Mouse (Mus musculus) ovary, postnatal 14 days (tissue): ENCODE data around the gene 4933425L06Rik.

Source experiments
- DNase-seq: peaks from one replicate; pipeline ENCODE4 v3.0.0; 2022; ENCODE audit warnings: low spot score

The 4933425L06Rik gene

DNA sequence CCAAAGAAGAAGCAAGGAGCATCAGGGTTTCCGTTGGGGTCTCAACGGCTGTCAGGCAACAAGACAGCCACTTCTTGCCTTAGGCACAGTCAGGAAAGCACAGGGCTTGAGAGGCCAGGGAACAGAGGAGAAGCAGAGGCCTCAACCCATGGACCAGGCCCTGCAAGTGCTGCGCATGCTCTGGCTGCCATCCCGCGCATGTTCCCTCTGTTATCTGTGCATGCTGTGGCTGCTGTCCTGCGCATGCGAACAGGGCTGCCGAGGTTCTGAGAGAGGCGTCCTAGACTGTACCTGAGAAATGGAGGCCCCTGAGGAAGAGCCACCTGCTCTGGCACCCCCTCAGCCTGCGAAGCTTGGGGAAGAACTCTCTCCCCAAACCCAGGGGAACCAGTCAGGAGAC is at the start of gene 4933425L06Rik:
Gene 4933425L06Rik, plus strand, starts transcription at position 261 of the 400 bp plus-strand sequence.
- no peak for DNase-seq

DNA sequence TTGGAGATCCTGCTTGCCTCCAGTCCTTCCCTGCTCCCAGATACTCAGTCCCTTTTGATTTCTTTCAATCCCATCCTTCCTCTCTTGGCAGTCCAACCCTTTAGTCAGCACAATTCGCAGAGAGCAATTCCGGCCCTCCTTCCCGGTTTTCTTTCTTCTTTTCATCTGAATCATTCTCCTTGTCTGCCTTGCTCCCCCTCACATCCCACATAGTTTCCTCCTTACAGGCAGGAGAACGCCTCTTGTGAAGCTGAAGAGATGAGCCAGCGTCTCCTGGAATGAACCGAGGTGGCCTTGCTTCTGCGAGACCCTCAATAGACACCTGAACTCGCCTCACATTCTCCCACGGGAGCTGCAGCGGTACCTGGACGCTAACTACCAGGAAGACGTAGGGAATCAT is 44.1 kb upstream of the 4933425L06Rik start:
- no peak for DNase-seq

DNA sequence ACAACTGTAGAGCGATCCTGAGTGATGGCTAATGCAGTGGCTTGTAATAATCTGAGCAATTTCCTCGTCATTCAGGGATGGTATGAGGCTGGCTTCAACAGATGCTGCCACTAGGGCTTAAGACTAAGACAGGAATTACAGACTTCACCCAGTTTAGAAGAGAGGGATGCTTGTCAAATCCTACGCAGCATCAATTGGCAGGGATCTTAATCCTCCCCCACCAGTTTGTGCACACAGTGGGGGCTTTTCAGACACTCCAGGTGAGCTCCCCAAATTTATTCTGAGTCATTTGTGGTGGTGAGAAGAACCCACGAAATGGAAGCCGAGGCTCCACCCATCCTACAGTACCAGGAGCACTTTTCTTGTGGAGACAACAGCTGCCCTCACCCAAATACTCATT is 43.6 kb upstream of the 4933425L06Rik start:
- no peak for DNase-seq

DNA sequence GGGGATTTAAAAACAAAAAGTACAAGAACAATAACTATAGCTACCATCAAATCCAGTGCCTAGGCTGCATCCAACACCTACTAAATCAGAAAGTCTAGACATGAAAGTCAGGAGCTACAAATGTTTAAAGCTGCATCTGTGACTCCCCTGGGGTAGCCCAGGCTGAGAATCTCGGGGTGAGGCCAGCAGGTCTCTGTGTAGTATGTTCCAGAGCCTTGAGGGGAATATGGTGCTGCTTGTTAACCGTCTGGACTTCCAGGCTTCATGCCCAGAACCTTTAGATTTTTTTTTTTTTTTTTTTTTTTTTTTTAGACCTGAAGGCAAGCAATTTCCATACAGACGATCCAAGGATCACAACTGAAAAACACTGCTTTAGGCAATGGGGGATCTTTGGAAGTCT is 38.0 kb upstream of the 4933425L06Rik start:
- no peak for DNase-seq

DNA sequence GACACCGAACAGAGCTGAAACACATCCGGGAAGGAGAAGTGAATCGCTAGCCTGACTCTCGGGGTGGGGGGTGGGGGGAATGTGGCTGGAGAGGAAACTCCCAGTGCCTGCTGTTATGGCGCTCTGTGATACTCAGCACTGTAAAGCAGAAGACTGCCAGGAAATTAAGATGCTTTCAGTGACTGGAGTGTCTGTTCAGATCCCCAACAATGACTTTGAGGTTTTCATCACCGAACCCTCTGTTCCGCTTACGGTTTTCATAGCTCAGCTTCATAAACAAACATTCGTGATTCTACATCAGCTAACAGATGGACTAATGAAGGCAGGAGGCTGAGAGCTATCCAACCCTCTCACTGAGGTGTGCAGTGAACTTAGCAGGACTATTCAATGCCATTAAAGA is 34.5 kb upstream of the 4933425L06Rik start:
- no peak for DNase-seq

DNA sequence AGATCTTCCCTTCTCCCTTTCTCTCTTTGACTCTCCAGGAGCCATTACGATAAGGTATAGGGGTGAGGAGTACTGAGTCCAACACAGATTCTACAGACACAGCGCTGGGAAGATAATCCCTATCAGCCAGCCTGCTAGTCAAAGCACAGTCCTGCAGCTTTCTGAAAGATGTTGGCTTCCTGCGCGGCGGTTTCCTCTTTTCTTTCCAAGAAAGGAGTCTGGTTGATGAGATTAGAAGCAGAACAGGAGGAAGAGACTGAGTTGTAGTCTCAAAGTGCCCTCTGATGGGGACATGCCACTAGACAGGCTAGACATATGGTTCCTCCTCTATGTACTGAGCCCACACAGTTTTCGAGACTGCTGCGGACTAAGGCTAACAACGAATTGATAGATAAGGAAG is 33.3 kb upstream of the 4933425L06Rik start:
- no peak for DNase-seq

DNA sequence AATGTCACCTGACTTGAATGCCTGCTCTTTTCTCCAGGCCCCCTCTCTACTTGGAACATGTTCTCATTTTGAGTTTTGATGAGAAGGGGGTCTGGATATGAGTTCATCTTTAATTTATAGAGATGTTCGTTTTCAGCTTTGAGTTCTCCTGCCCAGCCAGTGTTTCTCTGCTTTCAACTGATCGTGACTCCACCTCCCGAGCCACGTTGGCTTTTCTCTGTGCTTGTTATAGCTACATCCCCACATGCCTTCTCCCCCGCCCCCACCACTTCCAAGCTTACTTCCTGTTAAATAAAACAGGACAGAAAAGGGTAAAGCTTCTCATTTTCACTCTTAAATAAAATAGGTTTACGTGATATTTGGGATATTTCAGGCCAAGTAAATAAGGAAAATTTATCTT is 30.5 kb upstream of the 4933425L06Rik start:
- DNase-seq = no peak

DNA sequence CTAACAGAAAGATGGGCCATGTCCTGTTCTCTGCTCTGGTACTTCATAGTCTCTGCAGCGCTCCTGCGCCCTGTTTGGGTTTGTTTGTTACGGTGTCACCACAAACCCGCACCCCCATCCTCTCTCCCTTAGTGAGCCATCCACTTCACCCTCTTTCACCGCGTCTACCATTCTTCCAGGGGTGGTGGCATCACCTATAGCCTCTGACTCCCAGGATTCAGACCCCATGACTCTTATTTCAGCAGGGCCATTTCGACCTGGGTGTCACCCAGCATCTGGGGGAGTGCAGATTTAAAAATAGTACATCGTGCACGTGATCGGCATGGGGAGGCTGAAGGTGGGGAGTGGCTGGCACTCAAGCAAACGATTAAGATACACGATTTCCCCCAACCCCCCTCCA is 28.3 kb upstream of the 4933425L06Rik start:
- DNase-seq = no peak

DNA sequence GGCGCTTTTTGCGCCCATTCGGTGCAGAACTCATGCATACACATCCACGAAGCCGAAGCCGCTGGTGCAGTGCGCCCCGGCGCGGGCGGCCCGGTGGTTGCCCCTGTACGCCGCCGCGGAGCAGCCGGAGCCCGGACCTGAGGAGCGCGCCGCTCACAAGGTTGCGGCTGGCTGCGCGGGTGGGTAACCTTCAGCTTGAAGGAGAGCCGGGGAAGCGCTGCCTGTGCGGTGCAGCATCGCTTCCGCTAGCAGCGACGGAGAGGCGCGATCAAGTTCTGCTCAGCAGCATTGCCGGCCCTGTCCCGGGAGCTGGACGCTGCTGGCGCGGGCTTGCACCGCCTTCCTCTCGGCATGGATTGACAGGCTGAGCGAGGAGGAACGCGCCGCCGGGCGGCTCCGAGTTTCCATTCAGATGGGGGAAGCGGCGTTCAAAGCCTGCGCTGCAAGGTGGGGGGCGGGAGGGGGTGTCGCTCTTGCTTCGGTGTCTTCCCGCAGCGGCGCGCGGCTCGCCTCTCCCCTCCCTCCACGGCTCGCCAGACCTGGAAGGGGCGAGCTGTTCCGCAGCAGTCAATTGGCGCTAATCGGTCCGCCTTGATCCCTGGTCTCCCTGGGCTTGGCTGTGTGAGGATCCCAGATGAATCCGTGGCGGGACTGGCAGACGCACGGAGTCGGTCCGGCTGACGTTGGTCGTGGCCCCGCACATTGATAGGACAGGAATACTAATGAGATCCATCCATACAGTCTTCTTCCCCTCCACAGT is 27.6 kb upstream of the 4933425L06Rik start, which contains the start of gene Rgs7bp:
Gene Rgs7bp, minus strand, starts transcription at position 750 of the 760 bp plus-strand sequence.
- DNase-seq = peak; percentile 46

DNA sequence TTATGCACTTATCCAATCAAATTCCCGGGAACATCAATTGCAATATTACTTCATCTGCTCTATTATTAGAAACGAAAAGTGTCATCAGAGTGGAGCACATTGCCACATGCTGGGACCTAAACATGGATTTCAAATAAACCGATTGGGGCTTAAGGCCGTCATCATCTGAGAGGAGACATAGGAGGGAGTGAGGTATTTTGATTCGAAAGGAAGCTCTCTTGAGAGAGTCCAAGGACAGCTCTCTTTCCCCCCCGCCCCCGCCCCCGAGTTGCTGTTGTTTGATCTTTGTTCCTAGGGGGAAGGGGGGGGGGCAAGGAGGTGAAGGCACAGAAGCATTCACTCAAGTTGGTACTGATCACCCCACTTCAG is 27.0 kb upstream of the 4933425L06Rik start:
- no peak for DNase-seq

DNA sequence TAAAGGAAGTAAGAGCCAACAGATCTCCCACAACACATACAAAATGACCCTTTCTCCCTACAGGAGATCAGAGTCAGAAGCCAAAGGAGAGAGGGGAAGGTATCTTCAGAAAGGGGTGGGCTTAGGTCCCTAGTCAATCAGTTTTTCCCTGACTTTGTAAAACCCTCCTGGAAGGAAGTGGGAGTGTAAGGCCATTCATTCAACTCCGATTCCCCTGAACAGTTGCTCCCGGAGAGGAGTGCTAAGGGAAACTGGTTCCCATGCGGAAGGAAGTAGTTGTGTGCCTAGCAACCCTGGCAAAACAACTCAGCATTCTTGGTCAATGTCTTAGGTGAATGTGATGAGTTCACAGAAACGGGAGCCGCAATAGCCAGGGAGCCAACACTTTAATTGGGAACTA is 26.5 kb upstream of the 4933425L06Rik start:
- no peak for DNase-seq

DNA sequence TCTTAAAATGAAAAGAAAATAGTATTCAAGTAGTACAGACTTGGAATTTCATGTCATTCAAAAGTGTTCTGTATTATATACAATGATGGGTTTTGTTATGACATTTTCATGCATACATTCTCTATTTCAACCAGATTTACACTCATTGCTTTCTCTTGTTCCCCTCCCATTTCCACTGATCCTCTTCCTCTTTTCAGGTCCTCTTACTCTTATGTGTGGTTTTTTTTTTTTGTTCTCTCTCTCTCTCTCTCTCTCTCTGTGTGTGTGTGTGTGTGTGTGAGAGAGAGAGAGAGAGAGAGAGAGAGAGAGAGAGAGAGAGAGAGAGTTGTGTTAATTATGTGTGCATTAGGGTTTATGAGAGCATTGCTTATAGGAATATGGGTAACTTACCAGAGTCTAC is 15.8 kb upstream of the 4933425L06Rik start:
- no peak for DNase-seq

DNA sequence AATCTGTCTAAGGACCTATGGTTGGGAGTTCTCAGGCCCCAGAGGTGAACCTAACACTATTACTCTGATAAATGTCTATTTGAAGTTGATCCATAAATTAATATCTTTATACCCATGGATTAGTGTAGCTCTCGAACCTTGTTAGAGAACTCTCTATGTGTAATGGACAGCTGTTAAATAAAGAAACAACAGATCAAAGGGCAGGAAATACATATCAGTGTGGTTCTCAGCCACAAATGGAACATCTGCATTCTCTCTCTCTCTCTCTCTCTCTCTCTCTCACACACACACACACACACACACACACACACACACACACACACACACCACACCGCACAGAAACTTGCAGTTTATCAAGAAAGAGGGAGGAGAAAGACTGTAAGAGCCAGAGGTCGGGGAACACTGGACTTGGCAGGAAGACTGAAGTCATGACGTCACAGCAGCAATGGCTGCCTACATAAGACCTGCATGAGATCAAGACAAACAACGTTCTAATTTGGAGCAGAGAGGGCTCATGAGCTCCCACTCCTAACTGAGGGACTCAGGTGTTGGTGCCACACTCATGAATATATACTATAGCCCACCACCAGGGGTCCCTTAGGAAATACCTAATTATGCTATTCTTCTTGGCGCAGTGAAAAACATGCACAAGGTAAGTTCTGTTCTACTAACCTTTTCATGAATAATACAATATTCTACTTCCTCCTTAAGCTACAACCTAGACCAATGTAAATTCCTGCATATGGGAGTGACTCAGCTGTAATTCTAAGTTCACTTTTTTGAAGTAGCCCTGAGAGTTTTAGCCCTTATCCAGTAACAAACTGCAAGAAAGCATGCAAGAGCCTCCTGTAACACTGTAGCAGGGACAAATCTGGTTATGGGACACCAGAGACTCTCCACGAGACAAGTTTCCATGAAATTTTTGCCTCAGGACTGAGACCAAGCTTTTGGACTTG is 14.8 kb upstream of the 4933425L06Rik start:
- DNase-seq = no peak

DNA sequence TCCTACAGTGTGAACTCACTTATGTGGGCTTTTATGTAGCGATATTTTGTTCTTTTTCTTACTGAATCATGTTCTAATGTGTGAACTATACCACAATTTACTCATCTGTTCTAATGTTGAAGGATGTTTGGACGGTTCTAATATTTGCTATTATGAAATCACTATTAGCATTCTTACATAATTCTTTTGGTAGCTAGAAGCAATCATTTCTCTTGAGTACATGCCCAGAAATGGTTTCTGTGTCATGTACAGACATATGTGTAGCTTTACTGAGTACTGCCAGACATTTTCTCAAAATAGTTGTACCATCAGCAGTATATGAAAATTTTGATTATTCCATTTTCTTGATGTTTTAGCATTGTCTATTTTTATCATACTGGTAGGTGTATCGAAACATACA is 7.4 kb downstream of the 4933425L06Rik start:
- no peak for DNase-seq

DNA sequence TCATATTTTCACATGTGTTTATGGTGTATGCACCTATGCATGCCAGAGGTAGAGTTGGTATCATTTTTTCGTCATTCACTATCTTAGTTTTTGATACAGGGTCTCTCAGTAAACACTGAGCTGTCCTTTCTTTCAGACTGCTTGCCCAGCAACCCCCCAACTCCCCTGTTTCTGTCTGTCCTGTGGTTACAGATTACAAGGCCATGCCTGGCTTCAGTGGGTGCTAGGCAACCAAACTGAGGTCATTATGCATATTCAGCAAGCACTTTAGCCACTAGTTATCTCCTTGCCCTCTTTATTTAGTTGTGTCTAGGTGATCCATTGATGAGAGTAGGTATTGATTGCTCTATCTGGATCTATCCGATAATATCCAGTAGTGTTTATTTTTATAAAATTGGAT is 14.4 kb downstream of the 4933425L06Rik start:
- no peak for DNase-seq

DNA sequence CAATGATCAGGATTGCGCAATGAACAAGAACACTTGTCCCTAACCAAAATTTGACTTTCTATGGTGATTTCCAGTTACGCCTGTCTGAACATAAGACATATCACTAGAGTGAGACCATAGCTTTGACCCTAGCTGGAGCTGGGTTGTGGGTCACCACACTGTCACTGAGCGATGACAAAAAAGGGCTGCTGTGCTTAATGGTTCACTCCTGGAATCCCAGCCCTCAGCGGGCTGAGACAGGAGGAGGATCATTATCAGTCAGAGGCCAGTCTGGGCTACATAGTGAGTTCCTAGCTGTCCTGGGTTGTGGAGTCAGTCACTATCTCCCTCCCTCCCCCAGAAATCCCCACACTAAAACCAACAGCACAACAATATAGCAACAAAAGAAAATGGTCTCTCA is 18.8 kb downstream of the 4933425L06Rik start:
- DNase-seq = no peak

DNA sequence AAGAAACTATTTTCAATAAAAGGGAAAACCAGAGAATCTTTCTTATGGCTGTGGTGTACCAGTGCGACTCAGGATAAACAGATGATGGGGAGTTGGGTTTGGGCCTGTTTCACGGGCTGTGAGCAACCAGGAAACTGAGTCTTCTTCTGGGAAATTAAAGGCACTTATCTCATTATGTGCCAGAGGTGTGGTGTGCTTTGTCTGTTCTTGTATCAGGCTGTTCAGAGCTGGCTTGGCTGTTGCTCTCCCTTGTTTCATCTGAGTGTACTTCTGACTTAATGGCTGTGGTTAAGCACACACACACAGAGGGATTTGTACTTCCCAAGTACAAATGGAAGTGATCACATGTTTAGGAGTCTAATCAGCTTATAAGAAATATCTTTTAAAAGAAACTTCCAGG is 22.5 kb downstream of the 4933425L06Rik start:
- no peak for DNase-seq

DNA sequence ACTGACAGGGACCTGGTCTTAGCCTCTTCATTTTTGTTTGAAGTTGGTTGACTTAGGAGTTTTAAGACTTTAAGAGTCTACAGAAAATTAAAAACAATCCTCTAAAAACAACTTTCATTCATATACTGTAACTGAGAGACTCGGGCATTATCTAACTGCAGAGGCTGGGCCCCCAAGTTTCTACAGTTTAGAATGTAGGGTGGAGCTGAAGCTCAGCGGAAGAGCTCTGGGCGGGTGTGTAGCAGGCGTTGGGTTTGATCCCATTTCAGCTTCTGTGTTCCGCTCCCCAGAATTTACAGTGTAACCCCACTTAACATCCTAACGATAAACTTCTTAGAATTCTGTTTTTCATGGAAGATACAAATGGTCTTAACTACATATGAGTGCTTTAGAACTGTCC is 29.7 kb downstream of the 4933425L06Rik start:
- DNase-seq = no peak

DNA sequence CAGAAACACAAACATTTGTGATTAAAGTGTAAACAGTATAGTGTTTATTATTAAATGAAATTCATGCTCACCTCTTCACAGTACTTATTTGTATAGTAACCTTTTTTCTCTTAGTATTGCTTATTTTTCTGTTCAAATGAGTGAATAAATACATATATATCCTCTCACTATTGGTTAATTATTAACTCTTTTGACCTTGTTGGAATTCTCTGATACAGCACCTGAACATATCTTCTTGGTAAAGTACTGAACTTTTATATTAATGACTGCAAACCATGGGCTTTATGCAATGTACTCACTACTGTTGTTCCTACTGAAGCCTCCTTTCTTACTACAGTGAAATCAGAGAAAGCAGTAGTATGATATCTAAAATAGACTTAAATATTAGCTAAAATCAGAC is 39.7 kb downstream of the 4933425L06Rik start:
- DNase-seq = no peak

DNA sequence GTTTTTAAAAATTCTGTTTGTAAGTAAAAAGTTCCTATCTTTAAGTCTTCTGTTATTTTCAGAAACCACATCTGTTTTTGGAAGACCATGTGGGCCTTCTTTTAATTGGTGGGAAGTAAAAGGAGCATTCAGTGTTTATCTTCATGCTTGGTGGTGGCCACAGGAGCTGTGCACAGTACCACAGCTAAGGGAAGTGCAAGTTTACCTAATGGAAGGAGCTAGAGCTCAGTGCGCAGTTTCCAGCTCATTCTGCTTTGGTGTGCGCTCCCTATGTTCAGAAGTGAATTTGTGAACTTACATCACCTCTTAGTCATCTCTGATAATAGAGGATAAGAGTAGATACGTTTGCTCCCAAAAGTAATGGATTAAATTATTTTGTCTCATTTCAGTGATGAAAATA is 40.2 kb downstream of the 4933425L06Rik start:
- DNase-seq = no peak

DNA sequence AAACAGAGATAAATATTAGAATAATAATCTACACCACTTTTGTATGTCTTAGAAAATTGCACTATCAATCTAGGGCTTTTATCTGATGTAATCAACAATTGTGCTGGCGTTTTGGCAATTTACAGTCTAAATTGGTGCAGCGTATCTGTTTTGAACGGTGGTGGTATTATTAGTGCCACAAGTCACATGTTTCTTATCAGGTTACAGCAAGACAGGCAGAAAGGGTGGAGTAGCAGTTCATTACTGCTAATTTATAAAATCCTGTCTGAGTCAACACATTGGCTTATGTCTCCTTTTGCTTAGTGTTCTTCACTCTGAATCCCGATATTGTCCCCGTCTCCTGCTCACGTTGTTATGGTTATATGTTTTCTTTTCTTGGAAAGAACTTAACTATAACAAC is 48.2 kb downstream of the 4933425L06Rik start:
- no peak for DNase-seq

DNA sequence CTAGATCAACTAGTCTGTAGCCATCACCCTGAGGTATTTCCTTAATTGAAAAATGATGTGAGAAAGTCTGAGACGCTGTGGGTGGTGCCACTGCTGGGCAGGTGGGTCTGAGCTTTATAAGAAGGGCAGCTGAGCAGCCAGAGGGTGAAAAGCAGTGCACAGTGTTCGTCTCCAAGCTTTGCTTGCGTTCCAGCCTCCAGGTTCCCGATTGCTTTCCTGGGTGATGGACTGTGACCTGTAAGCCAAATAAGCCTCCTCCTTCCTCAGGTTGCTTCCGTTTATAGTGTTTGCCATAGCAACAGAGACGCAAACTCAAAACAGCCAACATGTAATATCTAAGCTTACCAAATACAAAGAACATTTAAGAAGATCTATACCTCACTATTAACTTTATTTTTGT is 50.4 kb downstream of the 4933425L06Rik start:
- no peak for DNase-seq

DNA sequence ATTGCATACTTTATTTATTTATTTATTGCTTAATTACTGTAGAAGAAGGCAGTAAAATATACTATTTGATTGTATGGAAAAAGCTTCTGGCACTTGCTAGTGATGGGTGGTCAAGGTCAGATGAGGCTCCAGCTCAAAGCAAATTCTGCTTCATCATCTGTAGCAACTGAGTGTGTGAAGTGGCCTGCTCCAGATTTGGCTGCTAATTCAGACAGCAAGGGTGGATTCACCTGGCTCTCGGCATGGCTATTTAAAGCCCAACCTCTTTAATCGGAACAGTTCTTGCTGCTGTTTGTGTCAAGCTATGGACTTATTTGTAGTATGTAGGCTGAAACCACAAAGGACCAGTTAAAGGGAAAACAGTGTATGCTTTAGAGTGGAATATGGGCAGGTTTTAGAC is 50.9 kb downstream of the 4933425L06Rik start:
- DNase-seq = no peak
